Mouse (Mus musculus): ENCODE measurements around the gene Vps4a. TPM values are rescaled to one million over a fixed set of nuclear protein-coding genes. Genes with fewer than 3 reads are reported as not detected.
"Not testable (repeated sequence)": the region's sequence is repeated elsewhere in the genome, so short reads cannot be mapped to it uniquely, and the experiment has no call there.

The Vps4a gene
- 10 to 100 TPM; 62.3 to 67.0 TPM for total RNA-seq (2021)

DNA sequence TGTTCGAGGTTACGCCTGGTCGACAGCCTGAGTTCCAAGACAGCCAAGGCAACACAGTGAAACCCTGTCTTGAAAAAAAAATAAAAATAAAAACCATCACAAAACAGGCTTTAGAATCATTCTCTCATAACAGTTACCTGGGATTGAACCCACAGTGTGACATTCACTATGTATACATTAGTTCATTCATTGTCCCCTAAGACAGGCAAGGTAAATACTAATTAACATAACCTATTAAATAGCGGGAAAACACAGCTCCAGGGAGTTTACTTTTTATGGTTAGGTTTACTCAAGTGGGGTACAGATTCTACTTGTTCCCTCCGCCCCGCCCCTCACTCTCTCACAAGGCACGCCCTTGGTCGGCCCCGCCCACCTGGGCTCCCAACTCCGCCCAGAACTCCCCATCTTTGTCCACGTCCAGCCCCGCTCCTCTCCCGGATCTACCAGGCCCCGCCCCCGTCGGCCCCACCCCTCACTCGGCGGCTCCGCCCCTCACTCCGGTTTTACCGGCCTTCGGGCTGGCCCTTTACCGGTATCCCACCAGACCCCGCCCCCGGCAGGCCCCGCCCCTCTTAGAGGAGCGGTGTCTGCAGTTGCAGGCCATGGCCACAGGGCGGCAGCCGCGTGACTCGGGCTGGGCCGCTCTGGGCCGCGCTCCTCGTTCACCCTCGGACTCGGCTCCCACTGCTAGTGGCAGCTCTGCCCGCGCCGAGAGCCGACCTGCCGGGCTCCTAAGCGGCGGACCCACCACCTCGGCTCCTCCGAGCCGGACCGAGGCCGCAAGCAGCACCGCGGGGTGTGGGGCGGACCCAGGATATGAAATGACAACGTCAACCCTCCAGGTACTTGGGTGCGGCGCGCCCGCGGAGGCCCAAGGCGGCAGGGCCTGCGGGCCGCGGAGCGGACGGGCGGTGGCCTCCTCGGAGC, at the start of gene Vps4a:
TSS of gene Vps4a (plus strand) at position 573 of the 927 bp plus-strand sequence.
- intact Hi-C loops (cut with DNase I), result loop anchor here (2.0 kb wide), 2 partner anchors 18 to 26 kb away; partner anchors contain the start of genes Cog8, Nip7 and Pdf
- DNase-seq (ENCODE audit: low spot score), result peak; percentile 91

GRCm38 (mm10) chr8:106985404-106985821, 45.6 kb upstream of the Vps4a start:
- no peak for DNase-seq (ENCODE audit: low spot score)
- intact Hi-C loops (cut with DNase I), result no loop called here

- intact Hi-C loops (cut with DNase I), result no loop called here
- no peak for DNase-seq (ENCODE audit: low spot score)
Observed at GRCm38 (mm10) chr8:106985951-106986350, 45.1 kb upstream of the Vps4a start.

GRCm38 (mm10) chr8:106987557-106987956, 43.5 kb upstream of the Vps4a start:
- intact Hi-C loops (cut with DNase I), result no loop called here
- no peak for DNase-seq (ENCODE audit: low spot score)

GRCm38 (mm10) chr8:106991393-106991792, 39.6 kb upstream of the Vps4a start:
- intact Hi-C loops (cut with DNase I), result no loop called here
- DNase-seq (ENCODE audit: low spot score), result no peak

- DNase-seq (ENCODE audit: low spot score); intact Hi-C loops (cut with DNase I): not testable (repeated sequence)
Observed at GRCm38 (mm10) chr8:106996339-106996738, 34.7 kb upstream of the Vps4a start.

GRCm38 (mm10) chr8:106997416-106997815, 33.6 kb upstream of the Vps4a start:
- intact Hi-C loops (cut with DNase I), result no loop called here
- no peak for DNase-seq (ENCODE audit: low spot score)

- intact Hi-C loops (cut with DNase I), result no loop called here
- peak; percentile 50 for DNase-seq (ENCODE audit: low spot score)
Observed at GRCm38 (mm10) chr8:106999068-106999467, 32.0 kb upstream of the Vps4a start.

DNA sequence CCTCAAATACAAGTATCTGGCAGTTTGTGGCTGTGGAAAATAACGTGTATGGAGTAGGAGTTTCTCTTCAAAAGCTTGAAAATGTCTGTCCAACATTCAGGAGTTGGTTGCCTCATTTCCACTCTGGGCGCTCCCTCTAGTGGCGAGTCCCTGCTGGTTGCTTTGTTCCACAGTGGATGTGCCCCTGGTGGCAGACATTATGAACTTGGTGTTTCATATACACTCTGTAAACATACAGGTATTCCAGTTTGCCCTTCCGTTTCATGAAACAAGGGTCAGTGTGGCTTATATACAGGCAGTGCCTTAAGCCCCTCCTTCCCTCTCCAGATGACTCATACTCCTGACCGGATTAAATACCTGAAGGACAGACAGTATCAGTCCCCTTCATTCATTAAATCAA, 28.5 kb upstream of the Vps4a start:
- DNase-seq (ENCODE audit: low spot score), result peak; percentile 63
- intact Hi-C loops (cut with DNase I), result loop anchor here (1.0 to 5.0 kb wide), 3 partner anchors 75 to 318 kb away; no protein-coding TSS in a partner anchor

DNA sequence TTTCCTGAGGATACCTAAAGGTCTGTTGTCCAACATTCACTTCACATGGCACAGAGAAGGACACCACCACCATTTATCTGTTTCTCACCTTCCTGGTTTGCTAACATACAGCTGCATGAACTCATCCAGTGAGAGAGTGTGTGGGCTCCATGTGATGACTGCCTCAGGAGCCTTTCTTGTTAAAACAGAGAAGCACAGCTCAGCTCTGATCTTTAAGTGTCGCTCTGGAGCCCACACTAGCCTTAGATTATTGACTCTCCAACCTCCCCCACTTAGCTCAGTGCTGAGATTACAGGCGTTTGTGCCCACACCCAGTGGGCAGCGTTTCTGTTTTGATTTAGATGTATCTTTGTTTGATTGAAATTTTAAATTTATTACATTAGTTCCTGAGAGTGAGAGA, 23.2 kb upstream of the Vps4a start:
- no peak for DNase-seq (ENCODE audit: low spot score)
- intact Hi-C loops (cut with DNase I), result no loop called here

DNA sequence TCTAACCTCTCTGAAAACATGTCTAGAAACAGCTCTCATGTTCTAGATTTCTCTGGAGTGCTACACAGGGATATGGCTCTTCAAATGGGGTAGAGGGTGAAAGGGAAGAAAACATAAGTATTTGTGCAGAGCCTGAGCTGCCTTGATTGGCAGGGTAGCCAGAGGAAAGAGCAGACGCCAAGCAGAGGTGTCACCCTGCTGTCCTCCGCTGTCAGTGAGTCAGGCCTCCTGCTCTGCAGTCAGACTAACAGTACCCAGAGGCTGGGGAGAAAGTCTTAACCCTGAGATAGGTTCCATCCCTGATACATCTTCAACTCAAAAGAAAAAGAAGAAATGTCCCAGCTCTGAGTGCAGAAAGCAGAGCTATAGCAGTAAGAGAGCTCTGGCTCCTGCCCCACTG, 18.4 kb upstream of the Vps4a start:
- DNase-seq (ENCODE audit: low spot score), result no peak
- intact Hi-C loops (cut with DNase I), result no loop called here

GRCm38 (mm10) chr8:107014915-107015314, 16.1 kb upstream of the Vps4a start:
- intact Hi-C loops (cut with DNase I), result no loop called here
- no peak for DNase-seq (ENCODE audit: low spot score)

GRCm38 (mm10) chr8:107023479-107023878, 7.5 kb upstream of the Vps4a start:
- intact Hi-C loops (cut with DNase I), result no loop called here
- no peak for DNase-seq (ENCODE audit: low spot score)

DNA sequence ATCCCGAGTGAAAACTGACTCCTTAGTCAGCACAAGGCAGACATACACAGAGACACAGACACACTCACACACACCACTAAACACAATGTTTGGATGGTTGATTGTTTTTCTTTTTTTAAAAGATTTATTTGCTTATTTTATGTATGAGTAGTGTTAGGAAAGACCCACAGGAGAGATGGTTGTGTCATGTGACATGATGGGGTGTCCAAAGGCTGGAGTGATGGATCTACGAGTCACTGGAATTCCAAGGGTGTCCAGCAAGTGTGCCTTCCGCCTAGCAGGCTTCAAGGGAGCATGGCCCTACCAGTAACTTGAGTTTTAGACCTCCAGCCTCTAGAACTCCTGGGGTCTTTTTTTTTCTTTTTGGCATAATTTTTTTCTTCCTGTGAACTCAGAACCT, 1.7 kb upstream of the Vps4a start:
- intact Hi-C loops (cut with DNase I), result no loop called here

DNA sequence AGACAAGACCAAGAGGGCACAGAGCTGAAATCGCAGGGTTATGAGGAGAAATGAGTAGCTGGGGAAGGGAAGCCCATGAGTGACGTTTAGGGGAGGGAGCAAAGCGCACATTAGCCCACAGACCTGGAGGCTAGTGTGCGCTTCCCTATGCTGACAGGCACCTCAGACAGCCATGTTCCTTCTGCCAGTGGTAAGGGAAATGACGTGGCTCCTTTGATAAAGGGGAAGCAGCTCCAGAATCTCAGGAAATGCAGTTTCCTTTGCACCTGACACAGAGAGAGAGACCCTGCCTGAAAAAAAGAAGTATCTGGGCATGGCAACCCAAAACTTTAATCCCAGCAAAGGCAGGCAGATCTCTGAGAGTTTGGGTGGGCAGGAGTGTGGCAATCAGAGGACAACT, 964 bp upstream of the Vps4a start:
- intact Hi-C loops (cut with DNase I), result loop anchor here (2.0 kb wide), 2 partner anchors 19 to 27 kb away; partner anchors contain the start of genes Cog8, Nip7 and Pdf
- no peak for DNase-seq (ENCODE audit: low spot score)

More for the DNA sequence above, 1.7 kb upstream of the Vps4a start:
- DNase-seq (ENCODE audit: low spot score), result no peak

DNA sequence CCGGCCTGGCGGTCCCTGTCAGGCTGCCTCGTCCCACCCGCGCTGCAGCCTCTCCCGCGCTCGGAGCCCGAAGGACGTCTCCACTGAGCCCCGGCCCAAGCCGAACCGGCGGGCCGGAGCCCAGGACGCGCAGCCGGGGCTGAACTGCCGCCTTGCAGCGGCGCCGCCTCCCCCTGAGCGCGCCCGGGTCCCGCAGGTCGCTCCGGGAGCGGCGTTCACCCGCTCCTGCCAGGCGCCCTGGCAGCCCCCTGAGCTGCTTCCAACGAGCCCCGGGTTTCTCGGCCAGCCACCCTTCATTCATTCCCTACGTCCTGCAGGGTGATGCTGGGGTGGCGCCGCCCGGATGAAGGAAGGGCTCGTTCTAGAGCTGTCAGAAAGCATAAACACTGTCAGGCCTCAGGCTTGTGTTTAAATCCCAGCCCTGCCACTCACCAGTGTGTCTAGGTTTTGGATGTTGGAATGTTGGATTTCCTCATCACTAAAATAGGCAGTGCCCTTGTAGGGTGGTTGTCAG, 612 bp downstream of the Vps4a start:
- no peak for DNase-seq (ENCODE audit: low spot score)
- intact Hi-C loops (cut with DNase I), result loop anchor here (1.0 to 2.0 kb wide), 3 partner anchors 13 to 25 kb away; partner anchors contain the start of genes Cog8, Nip7 and Pdf

- DNase-seq (ENCODE audit: low spot score); intact Hi-C loops (cut with DNase I): not testable (repeated sequence)
Observed at GRCm38 (mm10) chr8:107033609-107034008, 2.6 kb downstream of the Vps4a start.

- no peak for DNase-seq (ENCODE audit: low spot score)
- intact Hi-C loops (cut with DNase I), result no loop called here
Observed at GRCm38 (mm10) chr8:107035641-107036040, 4.6 kb downstream of the Vps4a start.

DNA sequence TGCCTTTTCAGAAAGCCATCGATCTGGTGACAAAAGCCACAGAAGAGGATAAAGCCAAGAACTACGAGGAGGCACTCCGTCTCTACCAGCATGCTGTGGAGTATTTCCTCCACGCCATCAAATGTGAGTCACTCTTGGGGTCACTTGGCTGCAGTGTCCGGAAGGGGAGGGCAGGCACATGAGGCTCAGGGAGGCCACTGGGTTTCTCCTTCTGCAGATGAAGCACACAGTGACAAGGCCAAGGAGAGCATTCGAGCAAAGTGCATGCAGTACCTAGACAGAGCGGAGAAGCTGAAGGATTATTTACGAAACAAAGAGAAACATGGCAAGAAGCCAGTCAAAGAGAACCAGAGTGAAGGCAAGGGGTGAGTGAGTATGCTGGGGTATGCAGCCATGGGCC, 5.6 kb downstream of the Vps4a start:
- intact Hi-C loops (cut with DNase I), result no loop called here
- DNase-seq (ENCODE audit: low spot score), result no peak

- no peak for DNase-seq (ENCODE audit: low spot score)
- intact Hi-C loops (cut with DNase I), result no loop called here
Observed at GRCm38 (mm10) chr8:107040632-107041031, 9.6 kb downstream of the Vps4a start.

DNA sequence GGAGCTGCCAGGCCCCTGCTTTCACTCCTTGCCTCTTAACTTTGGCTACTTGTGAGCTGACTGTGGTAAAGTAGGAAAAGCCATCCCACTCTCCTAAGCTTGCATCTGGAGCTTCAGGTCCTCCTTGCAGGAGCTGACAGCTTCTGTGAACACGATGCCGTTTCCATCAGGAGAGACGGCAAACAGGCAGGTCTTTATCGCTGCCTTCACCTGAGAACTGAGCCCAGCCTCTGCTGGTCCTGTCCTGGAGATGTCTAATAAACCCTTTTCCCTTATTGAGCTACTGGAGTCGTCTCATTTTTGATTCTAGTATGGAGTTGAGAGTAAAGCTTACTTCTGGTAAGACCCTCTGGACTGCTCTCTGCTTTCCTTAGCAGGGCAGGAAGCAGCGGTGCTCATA, 14.5 kb downstream of the Vps4a start:
- no peak for DNase-seq (ENCODE audit: low spot score)
- intact Hi-C loops (cut with DNase I), result no loop called here
